Comparison of ENCODE assay signal across 9 mouse cellular contexts in the genomic region with DNA sequence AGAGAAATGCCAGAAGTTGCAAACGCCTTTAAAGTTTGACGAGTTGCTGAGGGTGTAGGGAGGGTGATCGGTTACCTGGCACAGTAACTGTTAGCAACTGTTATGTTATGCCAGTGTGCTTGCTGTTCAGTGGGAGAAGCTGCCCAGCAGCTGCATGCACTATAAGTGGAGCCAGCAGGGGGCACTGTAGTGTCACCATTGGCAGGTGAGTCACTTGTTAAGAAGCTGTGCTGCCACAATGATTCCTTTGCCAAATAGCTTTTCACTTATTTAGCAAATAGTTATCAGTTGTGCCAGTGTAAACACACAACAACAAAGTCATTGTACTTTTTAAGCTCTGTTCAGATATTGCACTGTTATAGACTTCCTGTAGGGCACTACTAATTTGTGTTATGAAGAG.
DNase-seq lines count a peak whose midpoint lies in the region; ATAC-seq and TF ChIP-seq lines count a peak whose summit lies in the region.
"Had no signal": no experiment of that assay in that cellular context is flagged by ENCODE, and none has a peak within 500 bp of the region (broad histone marks: within the 10 kb centered on the region; RNA-seq: fewer than 3 reads in every experiment).

No protein-coding gene starts in this region.

- H3K27ac ChIP-seq in heart, embryonic 12.5 days (ENCODE audit: poor library complexity, severe bottlenecking): no peak overlapping the region
- H3K27ac ChIP-seq in liver, embryonic 13.5 days: no peak overlapping the region
- no peak overlapping the region for H3K27ac ChIP-seq in neural tube, embryonic 12.5 days
- H3K27ac ChIP-seq: embryonic facial prominence, embryonic 12.5 days had no signal

- H3K79me2 ChIP-seq in C2C12 (ENCODE audit: control insufficient read depth, insufficient read depth): peaks cover 15% of the 10 kb centered on the region

- H3K4me2 ChIP-seq in heart, embryonic 12.5 days: no peak overlapping the region
- H3K4me2 ChIP-seq in liver, embryonic 13.5 days: no peak overlapping the region
- H3K4me2 ChIP-seq in neural tube, embryonic 12.5 days (replicated peaks): no peak overlapping the region
- H3K4me2 ChIP-seq: embryonic facial prominence, embryonic 12.5 days had no signal

- peaks cover 2% of the 10 kb centered on the region for H3K79me3 ChIP-seq in C2C12 (ENCODE audit: low read depth)

- peaks cover 14% of the 10 kb centered on the region for H3K4me1 ChIP-seq in heart, embryonic 12.5 days (replicated peaks)
- H3K4me1 ChIP-seq in liver, embryonic 13.5 days (replicated peaks): peaks cover 17% of the 10 kb centered on the region
- peaks cover 6% of the 10 kb centered on the region; the same call in 1 of the 2 replicates for H3K4me1 ChIP-seq in neural tube, embryonic 12.5 days

- H3K9me3 ChIP-seq in heart, embryonic 12.5 days (replicated peaks): no peaks in the 10 kb centered on the region
- no peaks in the 10 kb centered on the region for H3K9me3 ChIP-seq in liver, embryonic 13.5 days (replicated peaks)
- no peaks in the 10 kb centered on the region for H3K9me3 ChIP-seq in neural tube, embryonic 12.5 days
- H3K9me3 ChIP-seq: embryonic facial prominence, embryonic 12.5 days had no signal

- peak; percentile 88 for TF ChIP-seq CTCF in C2C12 (IDR thresholded peaks at IDR 0.05; ENCODE audit: control insufficient read depth, insufficient read depth, insufficient read length)

- peak; percentile 80 to 85 for DNase-seq in adrenal gland, postnatal 4 days (ENCODE audit: low spot score in 2 of 2)
- DNase-seq in kidney, postnatal 25 days: peak; percentile 88 to 95
- DNase-seq in liver, embryonic 13.5 days: peak; percentile 74
- peak; percentile 69 for DNase-seq in telencephalon, adult 2 months (ENCODE audit: low read depth, low spot score)

- no peak overlapping the region for H3K9ac ChIP-seq in heart, embryonic 12.5 days
- no peak overlapping the region for H3K9ac ChIP-seq in liver, embryonic 13.5 days
- H3K9ac ChIP-seq in neural tube, embryonic 12.5 days: no peak overlapping the region
- H3K9ac ChIP-seq: embryonic facial prominence, embryonic 12.5 days had no signal

- ATAC-seq in erythroblast, adult 5-6 weeks (replicated peaks; ENCODE audit: low FRiP score, poor library complexity, severe bottlenecking): peak; percentile 74
- ATAC-seq in heart, embryonic 12.5 days (ENCODE audit: insufficient number of reproducible peaks, low FRiP score): peak; percentile 59; the same call in 1 of the 2 replicates
- ATAC-seq in liver, embryonic 13.5 days (ENCODE audit: low read depth): peak; percentile 21
- ATAC-seq in neural tube, embryonic 12.5 days (ENCODE audit: low FRiP score, low read depth): peak; percentile 44; the same call in 1 of the 2 replicates

- no peaks in the 10 kb centered on the region for H3K27me3 ChIP-seq in C2C12 (ENCODE audit: control insufficient read depth, insufficient read depth, insufficient read length)
- no peaks in the 10 kb centered on the region for H3K27me3 ChIP-seq in heart, embryonic 12.5 days (replicated peaks)
- no peaks in the 10 kb centered on the region for H3K27me3 ChIP-seq in liver, embryonic 13.5 days
- no peaks in the 10 kb centered on the region for H3K27me3 ChIP-seq in neural tube, embryonic 12.5 days (replicated peaks)
- H3K27me3 ChIP-seq: embryonic facial prominence, embryonic 12.5 days had no signal

- WGBS in heart, embryonic 12.5 days: 17% methylated on average over 3 of the region's 3 CpGs
- WGBS in liver, embryonic 13.5 days (ENCODE audit: insufficient replicate concordance): 12% methylated on average over 3 of the region's 3 CpGs
- WGBS in neural tube, embryonic 12.5 days: 29% methylated on average over 3 of the region's 3 CpGs

- no peak overlapping the region for H3ac ChIP-seq in C2C12 (ENCODE audit: control insufficient read depth, insufficient read length, low read depth)

- H3K36me3 ChIP-seq in C2C12 (ENCODE audit: control insufficient read depth, insufficient read depth): no peaks in the 10 kb centered on the region
- peaks cover 3% of the 10 kb centered on the region; the same call in 1 of the 2 replicates for H3K36me3 ChIP-seq in heart, embryonic 12.5 days
- peaks cover 3% of the 10 kb centered on the region; the same call in 1 of the 2 replicates for H3K36me3 ChIP-seq in liver, embryonic 13.5 days
- H3K36me3 ChIP-seq in neural tube, embryonic 12.5 days: no peaks in the 10 kb centered on the region
- H3K36me3 ChIP-seq: embryonic facial prominence, embryonic 12.5 days had no signal

- no peak overlapping the region for H3K4me3 ChIP-seq in C2C12 (ENCODE audit: insufficient read depth, poor library complexity, severe bottlenecking)
- no peak overlapping the region for H3K4me3 ChIP-seq in heart, embryonic 12.5 days
- H3K4me3 ChIP-seq in liver, embryonic 13.5 days (replicated peaks): no peak overlapping the region
- no peak overlapping the region for H3K4me3 ChIP-seq in neural tube, embryonic 12.5 days
- H3K4me3 ChIP-seq: embryonic facial prominence, embryonic 12.5 days had no signal

TF ChIP-seq in C2C12, 6 proteins besides CTCF, POLR2A, EP300 and RAD21:
- TF ChIP-seq FOSL1 (IDR thresholded peaks at IDR 0.05; ENCODE audit: insufficient read depth, low read length, poor library complexity, severe bottlenecking) (peak; percentile 47), MYOD1 (IDR thresholded peaks at IDR 0.05; ENCODE audit: control insufficient read depth, insufficient read length, low read depth) (peak; percentile 28), MAX (IDR thresholded peaks at IDR 0.05) (no peak)
TF ChIP-seq in C2C12: peak in this region for 2.

Comparison
In these comparisons a context has a peak if more than half of its experiments do, and no peak if none do; other contexts are left out.
1. ATAC-seq: peak in every context shown above with its lines; median percentile 74 in erythroblast, adult 5-6 weeks; 59 in heart, embryonic 12.5 days; 44 in neural tube, embryonic 12.5 days; 21 in liver, embryonic 13.5 days.